Mouse (Mus musculus): ENCODE results near the gene Fermt3. TPM values are rescaled to one million over a fixed set of nuclear protein-coding genes. Genes with fewer than 3 reads are reported as not detected.
A peak's percentile ranks its signal among the peaks of the same experiment; 100 is the strongest.
"Not testable (repeated sequence)": the region's sequence is repeated elsewhere in the genome, so short reads cannot be mapped to it uniquely, and the experiment has no call there.

Fermt3 gene
- 10 to 100 TPM in 2 of 4 experiments, 1 to 10 TPM in 2; 3.7 to 17.8 (median 9.2) TPM for total RNA-seq (2022)

- DNase-seq (ENCODE audit: low spot score in 2 of 2), result no peak
Observed at GRCm38 (mm10) chr19:7019191-7019590, at the start of gene Fermt3. TSS of gene Fermt3 (minus strand) at chr19:7019469.

GRCm38 (mm10) chr19:7068136-7068535 is 48.9 kb upstream of the Fermt3 start:
- peak; percentile 65 to 81 for DNase-seq (ENCODE audit: low spot score in 2 of 2)

- no peak for DNase-seq (ENCODE audit: low spot score in 2 of 2)
Observed at GRCm38 (mm10) chr19:7067344-7068050, 48.2 kb upstream of the Fermt3 start.

GRCm38 (mm10) chr19:7066828-7067342 is 47.6 kb upstream of the Fermt3 start:
- DNase-seq (ENCODE audit: low spot score in 2 of 2), result no peak

GRCm38 (mm10) chr19:7066034-7066827 is 47.0 kb upstream of the Fermt3 start:
- DNase-seq (ENCODE audit: low spot score in 2 of 2), result no peak

- DNase-seq (ENCODE audit: low spot score in 2 of 2), result peak; percentile 60 to 80
Observed at GRCm38 (mm10) chr19:7064571-7064970, 45.3 kb upstream of the Fermt3 start.

- no peak for DNase-seq (ENCODE audit: low spot score in 2 of 2)
Observed at GRCm38 (mm10) chr19:7062916-7063315, 43.6 kb upstream of the Fermt3 start.

GRCm38 (mm10) chr19:7062110-7062509 is 42.8 kb upstream of the Fermt3 start:
- DNase-seq (ENCODE audit: low spot score in 2 of 2), result no peak

GRCm38 (mm10) chr19:7058541-7058940 is 39.3 kb upstream of the Fermt3 start:
- DNase-seq (ENCODE audit: low spot score in 2 of 2), result no peak

- DNase-seq (ENCODE audit: low spot score in 2 of 2), result peak; percentile 67 to 75
Observed at GRCm38 (mm10) chr19:7057722-7058207, 38.5 kb upstream of the Fermt3 start.

- peak in 1 of 2 experiments; percentile 42 for DNase-seq (ENCODE audit: low spot score in 2 of 2)
Observed at GRCm38 (mm10) chr19:7057126-7057721, 38.0 kb upstream of the Fermt3 start.

- DNase-seq (ENCODE audit: low spot score in 2 of 2), result peak; percentile 80
Observed at GRCm38 (mm10) chr19:7056248-7057087, 37.2 kb upstream of the Fermt3 start, which contains the start of gene Macrod1. TSS of gene Macrod1 (plus strand) at chr19:7056810.

- no peak for DNase-seq (ENCODE audit: low spot score in 2 of 2)
Observed at GRCm38 (mm10) chr19:7055173-7055572, 35.9 kb upstream of the Fermt3 start.

- DNase-seq (ENCODE audit: low spot score in 2 of 2), result no peak
Observed at GRCm38 (mm10) chr19:7054772-7055171, 35.5 kb upstream of the Fermt3 start.

GRCm38 (mm10) chr19:7053382-7053781 is 34.1 kb upstream of the Fermt3 start:
- DNase-seq (ENCODE audit: low spot score in 2 of 2), result not testable (repeated sequence)

- no peak for DNase-seq (ENCODE audit: low spot score in 2 of 2)
Observed at GRCm38 (mm10) chr19:7044706-7045105, 25.4 kb upstream of the Fermt3 start.

GRCm38 (mm10) chr19:7044279-7044678 is 25.0 kb upstream of the Fermt3 start:
- DNase-seq (ENCODE audit: low spot score in 2 of 2), result no peak

- no peak for DNase-seq (ENCODE audit: low spot score in 2 of 2)
Observed at GRCm38 (mm10) chr19:7041171-7041570, 21.9 kb upstream of the Fermt3 start.

- no peak for DNase-seq (ENCODE audit: low spot score in 2 of 2)
Observed at GRCm38 (mm10) chr19:7040637-7041130, 21.4 kb upstream of the Fermt3 start.

- DNase-seq (ENCODE audit: low spot score in 2 of 2), result peak; percentile 99 to 100
Observed at GRCm38 (mm10) chr19:7039841-7040636, 20.8 kb upstream of the Fermt3 start, which contains the start of gene Stip1. TSS of gene Stip1 (minus strand) at chr19:7039967.

All from layer of hippocampus, adult 8-10 months (tissue).